Mouse (Mus musculus) retina, adult 2 months (tissue): Measurements from ENCODE around the gene Kank1.

Experiments
- DNase-seq: peaks from one replicate; pipeline ENCODE4 v3.0.0-alpha.2; 2012; ENCODE audit warnings: low read depth, low spot score

Gene Kank1

GRCm38 (mm10) chr19:25236596-25237491 is at the start of gene Kank1:
Gene Kank1, plus strand, starts transcription at chr19:25236975.
- DNase-seq, result peak; percentile 54

- no peak for DNase-seq
Observed at GRCm38 (mm10) chr19:25187681-25188080, 49.1 kb upstream of the Kank1 start.

- no peak for DNase-seq
Observed at GRCm38 (mm10) chr19:25193751-25194150, 43.0 kb upstream of the Kank1 start.

GRCm38 (mm10) chr19:25200081-25200860 is 36.5 kb upstream of the Kank1 start:
- no peak for DNase-seq

GRCm38 (mm10) chr19:25203077-25203476 is 33.7 kb upstream of the Kank1 start:
- no peak for DNase-seq

GRCm38 (mm10) chr19:25206969-25207368 is 29.8 kb upstream of the Kank1 start:
- DNase-seq, result no peak

- DNase-seq, result no peak
Observed at GRCm38 (mm10) chr19:25207731-25208361, 28.9 kb upstream of the Kank1 start.

GRCm38 (mm10) chr19:25208596-25209110 is 28.1 kb upstream of the Kank1 start:
- DNase-seq, result no peak

- no peak for DNase-seq
Observed at GRCm38 (mm10) chr19:25220611-25221010, 16.2 kb upstream of the Kank1 start.

- DNase-seq, result no peak
Observed at GRCm38 (mm10) chr19:25221964-25222640, 14.7 kb upstream of the Kank1 start.

GRCm38 (mm10) chr19:25230058-25230974 is 6.5 kb upstream of the Kank1 start:
- DNase-seq, result no peak

GRCm38 (mm10) chr19:25230975-25231334 is 5.8 kb upstream of the Kank1 start:
- DNase-seq, result no peak

- no peak for DNase-seq
Observed at GRCm38 (mm10) chr19:25232032-25232431, 4.7 kb upstream of the Kank1 start.

GRCm38 (mm10) chr19:25237492-25238040 is 791 bp downstream of the Kank1 start:
- peak; percentile 33 for DNase-seq

- DNase-seq, result no peak
Observed at GRCm38 (mm10) chr19:25238121-25238520, 1.3 kb downstream of the Kank1 start.

- no peak for DNase-seq
Observed at GRCm38 (mm10) chr19:25243566-25243965, 6.8 kb downstream of the Kank1 start.

GRCm38 (mm10) chr19:25246062-25246461 is 9.3 kb downstream of the Kank1 start:
- DNase-seq, result no peak

- DNase-seq, result no peak
Observed at GRCm38 (mm10) chr19:25247858-25248552, 11.2 kb downstream of the Kank1 start.

- no peak for DNase-seq
Observed at GRCm38 (mm10) chr19:25249230-25249629, 12.5 kb downstream of the Kank1 start.
